Mouse (Mus musculus) midbrain, embryonic 12.5 days (tissue): ENCODE data around the gene Nup54. TPM values are rescaled to one million over a fixed set of nuclear protein-coding genes. Genes with fewer than 3 reads are reported as not detected.

Experiments used
- ATAC-seq: fragments of 200-750 bp; cut with Nextera tagmentation; 2 replicates; pipeline ENCODE4 v1.8.0; 2017; ENCODE audit warnings: low read depth, moderate TSS enrichment, moderate library complexity; ENCODE audit not compliant: low FRiP score
- H3K27ac ChIP-seq: fragments of 300-500 bp; sonication (generic); replicated peaks from 2 replicates; pipeline ENCODE4 v1.5.1; 2016; ENCODE audit warnings: mild to moderate bottlenecking
- H3K27me3 ChIP-seq: fragments of 300-500 bp; sonication (generic); 2 replicates; pipeline ENCODE4 v1.6.1; 2016; ENCODE audit warnings: mild to moderate bottlenecking
- H3K36me3 ChIP-seq: fragments of 300-500 bp; sonication (generic); 2 replicates; pipeline ENCODE4 v1.6.1; 2016
- H3K4me1 ChIP-seq: fragments of 300-500 bp; sonication (generic); 2 replicates; pipeline ENCODE4 v1.6.1; 2016
- H3K4me2 ChIP-seq: fragments of 300-500 bp; sonication (generic); replicated peaks from 2 replicates; pipeline ENCODE4 v1.6.1; 2016; ENCODE audit warnings: mild to moderate bottlenecking, moderate library complexity
- H3K4me3 ChIP-seq: fragments of 300-500 bp; sonication (generic); 2 replicates; pipeline ENCODE4 v1.5.1; 2016; ENCODE audit warnings: mild to moderate bottlenecking
- H3K9ac ChIP-seq: fragments of 300-500 bp; sonication (generic); replicated peaks from 2 replicates; pipeline ENCODE4 v1.6.1; 2016; ENCODE audit warnings: mild to moderate bottlenecking, moderate library complexity
- H3K9me3 ChIP-seq: fragments of 300-500 bp; sonication (generic); 2 replicates; pipeline ENCODE4 v1.6.1; 2016; ENCODE audit warnings: mild to moderate bottlenecking
- WGBS: fragments of 180-500 bp; shearing (Covaris S2); methylation state at CpG from one replicate; pipeline ENCODE4 v1.1.7; 2016; 5-methylcytosine and 5-hydroxymethylcytosine counted together
- microRNA-seq: library from miRNA; unstranded; fragments of <30 nt; microRNA quantifications from one replicate; pipeline ENCODE4, GENCODE M21; 2017
- polyA plus RNA-seq: library from polyadenylated mRNA; unstranded; fragments of >200 nt; fragmentation: Nextera tagmentation; extraction: Ambion mirVana; gene quantifications from 2 replicates; pipeline ENCODE4 v1.2.1, GENCODE M21; 2016

The Nup54 gene
- polyA plus RNA-seq, 1 experiment from 2014 or later, result 53.1 TPM

DNA sequence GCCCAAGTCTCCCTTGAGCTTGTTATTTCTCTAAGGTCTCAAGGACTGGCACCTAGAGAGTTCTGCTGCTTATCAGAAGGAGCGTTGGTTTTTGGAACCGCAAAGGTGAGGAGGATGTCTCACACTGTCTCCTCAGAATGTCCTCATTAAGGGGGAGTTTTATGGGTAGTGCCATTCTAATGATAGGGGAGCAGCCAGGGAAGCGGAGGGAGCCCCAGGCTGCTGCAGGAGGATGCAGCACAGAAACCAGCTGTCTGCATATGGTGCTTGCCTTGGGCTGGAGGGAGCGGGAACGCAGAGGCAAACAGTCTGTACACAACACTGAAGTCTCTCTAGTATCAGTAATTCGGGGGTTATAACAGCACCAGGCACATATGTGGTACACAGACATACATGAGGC, 64.1 kb downstream of the Nup54 start:
- no peak for ATAC-seq
- no peaks in the 10 kb centered on the region for H3K36me3 ChIP-seq
- H3K4me2 ChIP-seq, result no peak overlapping the region
- H3K4me1 ChIP-seq, result peaks cover 8% of the 10 kb centered on the region
- 88% methylated on average over 6 of the region's 6 CpGs for WGBS
- H3K9ac ChIP-seq, result no peak overlapping the region
- H3K27me3 ChIP-seq, result no peaks in the 10 kb centered on the region
- peak overlapping the region; percentile 32; the same call in 1 of the 2 replicates for H3K27ac ChIP-seq
- H3K4me3 ChIP-seq, result no peak overlapping the region
- H3K9me3 ChIP-seq, result no peaks in the 10 kb centered on the region

- 91% methylated on average over 6 of the region's 6 CpGs for WGBS
- H3K9ac ChIP-seq, result no peak overlapping the region
- no peaks in the 10 kb centered on the region for H3K27me3 ChIP-seq
- peaks cover 8% of the 10 kb centered on the region for H3K4me1 ChIP-seq
- H3K4me3 ChIP-seq, result no peak overlapping the region
- no peak overlapping the region for H3K4me2 ChIP-seq
- H3K27ac ChIP-seq, result no peak overlapping the region
- H3K9me3 ChIP-seq, result no peaks in the 10 kb centered on the region
- no peaks in the 10 kb centered on the region for H3K36me3 ChIP-seq
- ATAC-seq, result no peak
Observed at GRCm38 (mm10) chr5:92370392-92370791, 64.6 kb downstream of the Nup54 start.

GRCm38 (mm10) chr5:92369151-92369994, 65.6 kb downstream of the Nup54 start:
- ATAC-seq, result peak; percentile 66
- Histone ChIP-seq H3K4me2 (no peak overlapping the region), H3K9me3 (no peaks in the 10 kb centered on the region), H3K27ac (no peak overlapping the region), H3K4me1 (peaks cover 8% of the 10 kb centered on the region), H3K4me3 (no peak overlapping the region), H3K9ac (no peak overlapping the region), H3K27me3 (no peaks in the 10 kb centered on the region), H3K36me3 (no peaks in the 10 kb centered on the region)
- 76% methylated on average over 13 of the region's 13 CpGs for WGBS

- WGBS, result 85% methylated on average over 10 of the region's 10 CpGs
- Histone ChIP-seq H3K9me3 (no peaks in the 10 kb centered on the region), H3K4me1 (peaks cover 8% of the 10 kb centered on the region), H3K4me2 (no peak overlapping the region), H3K9ac (no peak overlapping the region), H3K27ac (no peak overlapping the region), H3K36me3 (no peaks in the 10 kb centered on the region), H3K27me3 (no peaks in the 10 kb centered on the region), H3K4me3 (no peak overlapping the region)
- ATAC-seq, result no peak
Observed at GRCm38 (mm10) chr5:92368392-92368791, 66.6 kb downstream of the Nup54 start.

GRCm38 (mm10) chr5:92366565-92366964, 68.5 kb downstream of the Nup54 start:
- Histone ChIP-seq H3K36me3 (no peaks in the 10 kb centered on the region), H3K4me2 (no peak overlapping the region), H3K27me3 (no peaks in the 10 kb centered on the region), H3K27ac (no peak overlapping the region), H3K9ac (no peak overlapping the region), H3K4me1 (peaks cover 6% of the 10 kb centered on the region), H3K4me3 (no peak overlapping the region), H3K9me3 (no peaks in the 10 kb centered on the region)
- WGBS, result 78% methylated on average over 6 of the region's 6 CpGs
- no peak for ATAC-seq

Small RNAs within 50 kb of the gene (microRNA-seq; reads per million reads assigned to microRNA genes)
- not detected for gene Mir6415

Other genes with a start within 250 kb of the Nup54 start
- not detected in 2 replicates for gene U90926, start 219.8 kb downstream of the Nup54 start, polyA plus RNA-seq
- gene Ppef2, start 178.9 kb downstream of the Nup54 start, polyA plus RNA-seq, result 0.19 and 0.21 TPM in 2 replicates
- 5.9 and 6.6 TPM in 2 replicates for gene Naaa, start 157.0 kb downstream of the Nup54 start, polyA plus RNA-seq
- 38.0 and 43.3 TPM in 2 replicates for gene Sdad1, start 124.7 kb downstream of the Nup54 start, polyA plus RNA-seq
- gene Cxcl9, start 107.1 kb downstream of the Nup54 start, polyA plus RNA-seq, result not detected in 2 replicates
- 2.6 TPM in 2 replicates for gene Art3, start 103.4 kb downstream of the Nup54 start, polyA plus RNA-seq
- gene Cxcl10, start 86.3 kb downstream of the Nup54 start, polyA plus RNA-seq, result 0.55 TPM in 1 of 2 replicates, not detected in the other
- 14.2 and 17.0 TPM in 2 replicates for gene Scarb2, start 71.6 kb upstream of the Nup54 start, polyA plus RNA-seq
- gene Fam47e, start 119.8 kb upstream of the Nup54 start, polyA plus RNA-seq, result not detected in 2 replicates
- 5.2 and 6.4 TPM in 2 replicates for gene Stbd1, start 167.8 kb upstream of the Nup54 start, polyA plus RNA-seq
- gene Ccdc158, start 240.1 kb upstream of the Nup54 start, polyA plus RNA-seq, result 0.43 and 0.47 TPM in 2 replicates
- 6.1 and 7.3 TPM in 2 replicates for gene Shroom3, start 248.2 kb upstream of the Nup54 start, polyA plus RNA-seq